Mouse (Mus musculus) embryonic fibroblast, embryonic 13.5 days (primary cell): ENCODE measurements at regions not wholly inside any gene's neighbourhood (a gene's known extent, or its start where the extent isn't known, plus 50 kb on each side); places are given as distances from the start of the nearest gene placed in this dataset.

Source experiments
- CTCF ChIP-seq: IDR thresholded peaks from 2 replicates; pipeline ENCODE4 v1.5.1; 2011; ENCODE audit warnings: mild to moderate bottlenecking, control low read depth, low read length, moderate library complexity, borderline replicate concordance; ENCODE audit not compliant: insufficient read depth
- POLR2A ChIP-seq: IDR thresholded peaks from 2 replicates; pipeline ENCODE4 v1.6.1; 2011; ENCODE audit warnings: low read depth, mild to moderate bottlenecking, control low read depth, low read length, moderate library complexity

- TF ChIP-seq POLR2A (no peak), CTCF (no peak)
Observed at GRCm38 (mm10) chr4:34214346-34214745, 164.4 kb upstream of the Spaca1 start.
